Mouse (Mus musculus) heart, adult 11 months (tissue): ENCODE measurements around the gene Ankrd2.

ENCODE experiments used
- DNase-seq: peaks from one replicate; pipeline ENCODE4 v3.0.0; 2022

Ankrd2 gene

GRCm38 (mm10) chr19:42035456-42036248, at the start of gene Ankrd2:
Gene Ankrd2, plus strand, starts transcription at chr19:42036000.
- DNase-seq, result peak; percentile 99

- DNase-seq, result no peak
These were observed 48.6 kb upstream of the Ankrd2 start for GRCm38 (mm10) chr19:41987206-41987605.

GRCm38 (mm10) chr19:41989810-41990209, 46.0 kb upstream of the Ankrd2 start:
- DNase-seq, result peak; percentile 95

GRCm38 (mm10) chr19:41991926-41992477, 43.8 kb upstream of the Ankrd2 start:
- DNase-seq, result no peak

GRCm38 (mm10) chr19:41992971-41993370, 42.8 kb upstream of the Ankrd2 start:
- DNase-seq, result no peak

- peak; percentile 97 for DNase-seq
These were observed 42.3 kb upstream of the Ankrd2 start for GRCm38 (mm10) chr19:41993484-41993883.

GRCm38 (mm10) chr19:41994023-41994422, 41.8 kb upstream of the Ankrd2 start:
- no peak for DNase-seq

GRCm38 (mm10) chr19:41995483-41995882, 40.3 kb upstream of the Ankrd2 start:
- DNase-seq, result no peak

- DNase-seq, result no peak
These were observed 38.7 kb upstream of the Ankrd2 start for GRCm38 (mm10) chr19:41997090-41997489.

- no peak for DNase-seq
These were observed 36.8 kb upstream of the Ankrd2 start for GRCm38 (mm10) chr19:41998770-41999548.

GRCm38 (mm10) chr19:41999688-42000283, 36.0 kb upstream of the Ankrd2 start:
- DNase-seq, result peak; percentile 97

- DNase-seq, result peak; percentile 97
These were observed 35.3 kb upstream of the Ankrd2 start for GRCm38 (mm10) chr19:42000446-42000958.

GRCm38 (mm10) chr19:42001253-42001980, 34.4 kb upstream of the Ankrd2 start:
- DNase-seq, result no peak

GRCm38 (mm10) chr19:42004258-42004657, 31.5 kb upstream of the Ankrd2 start:
- no peak for DNase-seq

GRCm38 (mm10) chr19:42005616-42006015, 30.2 kb upstream of the Ankrd2 start:
- peak; percentile 97 for DNase-seq

GRCm38 (mm10) chr19:42006568-42006967, 29.2 kb upstream of the Ankrd2 start:
- no peak for DNase-seq

- no peak for DNase-seq
These were observed 27.2 kb upstream of the Ankrd2 start for GRCm38 (mm10) chr19:42008586-42008985.

GRCm38 (mm10) chr19:42009067-42009466, 26.7 kb upstream of the Ankrd2 start:
- DNase-seq, result no peak

- DNase-seq, result no peak
These were observed 25.4 kb upstream of the Ankrd2 start for GRCm38 (mm10) chr19:42010436-42010835.

- peak; percentile 92 for DNase-seq
These were observed 24.7 kb upstream of the Ankrd2 start for GRCm38 (mm10) chr19:42011123-42011522.

GRCm38 (mm10) chr19:42014231-42014825, 21.5 kb upstream of the Ankrd2 start:
- DNase-seq, result peak; percentile 93

- DNase-seq, result no peak
These were observed 20.8 kb upstream of the Ankrd2 start for GRCm38 (mm10) chr19:42015001-42015400.
